Mouse (Mus musculus): ENCODE results near the gene Cst7. TPM values are rescaled to one million over a fixed set of nuclear protein-coding genes. Genes with fewer than 3 reads are reported as not detected.

The Cst7 gene
- 0.12 TPM in 1 of 2 replicates, not detected in the other for polyA plus RNA-seq (2012; rRNA removed)

GRCm38 (mm10) chr2:150569847-150570590 is at the start of gene Cst7:
Gene Cst7 (plus strand): TSS chr2:150570415.

GRCm38 (mm10) chr2:150608087-150608799 is 38.0 kb downstream of the Cst7 start, which contains the start of gene Apmap:
Gene Apmap (minus strand): TSS chr2:150608567.

Other genes starting within 250 kb of the Cst7 start
- gene Gm10130, start 246.7 kb upstream of the Cst7 start, polyA plus RNA-seq (2012; rRNA removed), result not detected in 2 replicates
- gene 3300002I08Rik, start 207.7 kb upstream of the Cst7 start, polyA plus RNA-seq (2012; rRNA removed), result 6.3 and 6.8 TPM in 2 replicates
- gene Zfp442, start 118.9 kb upstream of the Cst7 start, polyA plus RNA-seq (2012; rRNA removed), result 1.8 and 1.9 TPM in 2 replicates
- 0.01 TPM in 1 of 2 replicates, not detected in the other for gene Zfp345, start 85.3 kb upstream of the Cst7 start, polyA plus RNA-seq (2012; rRNA removed)
- gene Apmap, start 38.2 kb downstream of the Cst7 start, polyA plus RNA-seq (2012; rRNA removed), result 50.7 and 51.0 TPM in 2 replicates
- 16.1 and 17.2 TPM in 2 replicates for gene Acss1, start 98.1 kb downstream of the Cst7 start, polyA plus RNA-seq (2012; rRNA removed)
- 0.03 and 0.04 TPM in 2 replicates for gene Vsx1, start 118.9 kb downstream of the Cst7 start, polyA plus RNA-seq (2012; rRNA removed)
- gene Entpd6, start 178.6 kb downstream of the Cst7 start, polyA plus RNA-seq (2012; rRNA removed), result 62.8 and 64.8 TPM in 2 replicates
- 75.1 and 85.4 TPM in 2 replicates for gene Pygb, start 216.3 kb downstream of the Cst7 start, polyA plus RNA-seq (2012; rRNA removed)